Mouse (Mus musculus): ENCODE data around the gene Cda. TPM values are rescaled to one million over a fixed set of nuclear protein-coding genes. Genes with fewer than 3 reads are reported as not detected.

Cda gene
- total and polyA plus RNA-seq, 2 experiments from 2014 or later, result 2.7 to 7.6 TPM

GRCm38 (mm10) chr4:138301271-138301780 is 66.5 kb downstream of the Cda start:
- Histone ChIP-seq H3K9me3 (replicated peaks; ENCODE audit: control insufficient read depth, low read length) (no peaks in the 10 kb centered on the region), H3K9ac (replicated peaks; ENCODE audit: low read depth, low read length) (no peak overlapping the region), H3K27ac (ENCODE audit: low read depth) (no peak overlapping the region), H3K4me2 (ENCODE audit: low read depth, low read length) (no peak overlapping the region), H3K36me3 (replicated peaks; ENCODE audit: control insufficient read depth, insufficient read depth, low read length) (no peaks in the 10 kb centered on the region), H3K4me1 (ENCODE audit: control insufficient read depth, insufficient read depth) (peaks cover 15% of the 10 kb centered on the region), H3K4me3 (ENCODE audit: low read depth, low read length) (no peak overlapping the region), H3K27me3 (ENCODE audit: control insufficient read depth, insufficient read depth, low read length) (no peaks in the 10 kb centered on the region)
- 71% methylated on average over 10 of the region's 10 CpGs for WGBS
- ATAC-seq (ENCODE audit: insufficient read depth, low read depth) (no peak), DNase-seq (ENCODE audit: low spot score) (no peak)
- no peak for TF ChIP-seq CTCF (IDR thresholded peaks at IDR 0.05; ENCODE audit: low read depth)
- no peak for TF ChIP-seq EP300 (IDR thresholded peaks at IDR 0.05; ENCODE audit: low read depth)

GRCm38 (mm10) chr4:138293949-138294550 is 73.7 kb downstream of the Cda start:
- no peak for TF ChIP-seq EP300 (IDR thresholded peaks at IDR 0.05; ENCODE audit: low read depth)
- TF ChIP-seq CTCF (IDR thresholded peaks at IDR 0.05; ENCODE audit: low read depth), result no peak
- Histone ChIP-seq H3K4me2 (ENCODE audit: low read depth, low read length) (no peak overlapping the region), H3K36me3 (replicated peaks; ENCODE audit: control insufficient read depth, insufficient read depth, low read length) (no peaks in the 10 kb centered on the region), H3K4me3 (ENCODE audit: low read depth, low read length) (no peak overlapping the region), H3K9ac (replicated peaks; ENCODE audit: low read depth, low read length) (no peak overlapping the region), H3K4me1 (ENCODE audit: control insufficient read depth, insufficient read depth) (no peaks in the 10 kb centered on the region), H3K9me3 (replicated peaks; ENCODE audit: control insufficient read depth, low read length) (no peaks in the 10 kb centered on the region), H3K27me3 (ENCODE audit: control insufficient read depth, insufficient read depth, low read length) (no peaks in the 10 kb centered on the region), H3K27ac (ENCODE audit: low read depth) (no peak overlapping the region)
- DNase-seq (ENCODE audit: low spot score) (no peak), ATAC-seq (ENCODE audit: insufficient read depth, low read depth) (no peak)
- 67% methylated on average over 11 of the region's 14 CpGs for WGBS

DNA sequence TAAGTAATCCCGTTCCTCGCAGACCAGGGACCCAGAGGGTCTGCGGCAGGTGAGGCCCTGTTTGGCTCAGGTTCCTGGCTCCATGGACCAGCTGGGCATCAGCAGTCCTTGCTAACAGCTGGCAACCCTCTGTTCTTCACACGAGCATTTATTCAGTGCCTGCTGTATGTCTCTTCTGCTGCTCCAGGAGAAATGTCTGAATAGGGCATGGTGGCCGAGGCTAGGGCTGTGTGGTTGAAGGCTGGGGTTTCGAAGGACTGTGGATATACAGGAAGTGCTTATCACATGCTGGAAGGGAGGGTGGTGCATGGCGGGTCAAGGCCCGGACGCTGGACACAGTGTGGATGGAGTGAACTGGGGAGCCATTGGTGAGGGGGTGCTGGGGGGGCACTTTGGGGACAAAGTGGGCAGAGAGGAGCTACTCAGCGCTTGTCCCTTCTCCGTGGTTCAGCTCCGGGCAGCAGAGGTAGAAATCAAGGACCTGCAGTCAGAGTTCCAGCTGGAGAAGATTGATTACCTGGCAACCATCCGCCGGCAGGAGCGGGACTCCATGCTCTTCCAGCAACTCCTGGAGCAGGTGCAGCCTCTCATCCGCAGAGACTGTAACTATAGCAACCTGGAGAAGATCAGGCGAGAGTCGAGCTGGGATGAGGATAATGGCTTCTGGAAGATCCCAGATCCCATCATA is 74.4 kb downstream of the Cda start:
- H3K27ac ChIP-seq (ENCODE audit: low read depth), result no peak overlapping the region
- ATAC-seq (ENCODE audit: insufficient read depth, low read depth) (no peak), DNase-seq (ENCODE audit: low spot score) (no peak)

GRCm38 (mm10) chr4:138292028-138292427 is 75.8 kb downstream of the Cda start:
- 78% methylated on average over 13 of the region's 13 CpGs for WGBS
- TF ChIP-seq EP300 (IDR thresholded peaks at IDR 0.05; ENCODE audit: low read depth), result no peak
- TF ChIP-seq CTCF (IDR thresholded peaks at IDR 0.05; ENCODE audit: low read depth), result no peak
- Histone ChIP-seq H3K4me1 (ENCODE audit: control insufficient read depth, insufficient read depth) (no peaks in the 10 kb centered on the region), H3K4me3 (ENCODE audit: low read depth, low read length) (no peak overlapping the region), H3K9me3 (replicated peaks; ENCODE audit: control insufficient read depth, low read length) (no peaks in the 10 kb centered on the region), H3K27me3 (ENCODE audit: control insufficient read depth, insufficient read depth, low read length) (no peaks in the 10 kb centered on the region), H3K36me3 (replicated peaks; ENCODE audit: control insufficient read depth, insufficient read depth, low read length) (no peaks in the 10 kb centered on the region), H3K27ac (ENCODE audit: low read depth) (no peak overlapping the region), H3K4me2 (ENCODE audit: low read depth, low read length) (no peak overlapping the region), H3K9ac (replicated peaks; ENCODE audit: low read depth, low read length) (no peak overlapping the region)
- DNase-seq (ENCODE audit: low spot score) (no peak), ATAC-seq (ENCODE audit: insufficient read depth, low read depth) (no peak)

More for the DNA sequence above, 74.4 kb downstream of the Cda start:
- no peaks in the 10 kb centered on the region for H3K9me3 ChIP-seq (replicated peaks; ENCODE audit: control insufficient read depth, low read length)
- no peaks in the 10 kb centered on the region for H3K4me1 ChIP-seq (ENCODE audit: control insufficient read depth, insufficient read depth)
- no peaks in the 10 kb centered on the region for H3K27me3 ChIP-seq (ENCODE audit: control insufficient read depth, insufficient read depth, low read length)
- no peaks in the 10 kb centered on the region for H3K36me3 ChIP-seq (replicated peaks; ENCODE audit: control insufficient read depth, insufficient read depth, low read length)
- H3K4me2 ChIP-seq (ENCODE audit: low read depth, low read length), result no peak overlapping the region
- no peak overlapping the region for H3K4me3 ChIP-seq (ENCODE audit: low read depth, low read length)
- H3K9ac ChIP-seq (replicated peaks; ENCODE audit: low read depth, low read length), result no peak overlapping the region
- WGBS, result 74% methylated on average over 18 of the region's 18 CpGs
- TF ChIP-seq EP300 (IDR thresholded peaks at IDR 0.05; ENCODE audit: low read depth), result no peak
- TF ChIP-seq CTCF (IDR thresholded peaks at IDR 0.05; ENCODE audit: low read depth), result no peak

DNA sequence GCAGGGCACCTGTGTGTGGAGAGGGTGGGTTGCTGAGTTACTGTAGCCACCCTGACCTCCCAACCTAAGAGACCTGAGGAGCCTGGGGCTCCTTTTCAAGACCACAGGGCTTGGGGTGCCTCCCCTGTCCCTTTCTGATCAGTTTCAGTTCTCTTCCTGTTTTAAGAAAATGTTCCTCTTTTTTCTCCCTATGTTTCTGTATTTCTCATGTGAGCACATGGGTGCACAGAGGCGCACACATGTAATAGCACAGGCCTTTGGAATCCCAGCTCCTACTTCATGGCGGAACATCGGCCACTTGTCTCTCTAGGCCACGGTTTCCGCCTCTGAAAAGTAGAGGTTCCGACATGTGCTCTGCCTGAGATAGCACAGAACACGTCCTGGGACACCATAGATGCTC is 79.1 kb downstream of the Cda start:
- no peak for ATAC-seq (ENCODE audit: insufficient read depth, low read depth)
- no peak overlapping the region for H3K4me2 ChIP-seq (ENCODE audit: low read depth, low read length)

More for the DNA sequence above, 79.1 kb downstream of the Cda start:
- no peak overlapping the region for H3K4me3 ChIP-seq (ENCODE audit: low read depth, low read length)
- no peak for DNase-seq (ENCODE audit: low spot score)
- H3K27me3 ChIP-seq (ENCODE audit: control insufficient read depth, insufficient read depth, low read length), result no peaks in the 10 kb centered on the region
- H3K9ac ChIP-seq (replicated peaks; ENCODE audit: low read depth, low read length), result no peak overlapping the region
- H3K27ac ChIP-seq (ENCODE audit: low read depth), result no peak overlapping the region
- H3K9me3 ChIP-seq (replicated peaks; ENCODE audit: control insufficient read depth, low read length), result no peaks in the 10 kb centered on the region
- no peaks in the 10 kb centered on the region for H3K4me1 ChIP-seq (ENCODE audit: control insufficient read depth, insufficient read depth)
- WGBS, result 77% methylated on average over 7 of the region's 7 CpGs
- no peak for TF ChIP-seq EP300 (IDR thresholded peaks at IDR 0.05; ENCODE audit: low read depth)
- no peak for TF ChIP-seq CTCF (IDR thresholded peaks at IDR 0.05; ENCODE audit: low read depth)
- no peaks in the 10 kb centered on the region for H3K36me3 ChIP-seq (replicated peaks; ENCODE audit: control insufficient read depth, insufficient read depth, low read length)

Small RNA genes lying within 50 kb of the gene (microRNA-seq; reads per million reads assigned to microRNA genes)
- gene Gm27646 (not detected), gene Mir7019 (3.0 reads per million, percentile 15 among the genes with 10 or more reads in this experiment)

Other genes starting within 250 kb of the Cda start
- 62.4 and 97.0 TPM in 2 replicates for gene Hp1bp3, start 151.7 kb downstream of the Cda start, total RNA-seq (2014; rRNA removed; ENCODE audit: low replicate concordance)
- gene Hp1bp3, start 151.7 kb downstream of the Cda start, polyA plus RNA-seq (2015; fragmentation: Nextera tagmentation; extraction: Ambion mirVana), result 78.1 and 80.9 TPM in 2 replicates
- 1.4 TPM in 1 of 2 replicates, not detected in the other for gene Sh2d5, start 117.6 kb downstream of the Cda start, total RNA-seq (2014; rRNA removed; ENCODE audit: low replicate concordance)
- 0.07 and 0.18 TPM in 2 replicates for gene Sh2d5, start 117.6 kb downstream of the Cda start, polyA plus RNA-seq (2015; fragmentation: Nextera tagmentation; extraction: Ambion mirVana)
- 0.08 and 0.11 TPM in 2 replicates for gene Kif17, start 117.6 kb downstream of the Cda start, total RNA-seq (2014; rRNA removed; ENCODE audit: low replicate concordance)
- 0.11 and 0.14 TPM in 2 replicates for gene Kif17, start 117.6 kb downstream of the Cda start, polyA plus RNA-seq (2015; fragmentation: Nextera tagmentation; extraction: Ambion mirVana)
- gene Ddost, start 63.3 kb downstream of the Cda start, total RNA-seq (2014; rRNA removed; ENCODE audit: low replicate concordance), result 163 and 216 TPM in 2 replicates
- 146 and 150 TPM in 2 replicates for gene Ddost, start 63.3 kb downstream of the Cda start, polyA plus RNA-seq (2015; fragmentation: Nextera tagmentation; extraction: Ambion mirVana)
- gene Pink1, start 41.7 kb downstream of the Cda start, total RNA-seq (2014; rRNA removed; ENCODE audit: low replicate concordance), result 302 and 330 TPM in 2 replicates
- gene Pink1, start 41.7 kb downstream of the Cda start, polyA plus RNA-seq (2015; fragmentation: Nextera tagmentation; extraction: Ambion mirVana), result 152 and 159 TPM in 2 replicates
- not detected in 2 replicates for gene Fam43b, start 28.5 kb upstream of the Cda start, total RNA-seq (2014; rRNA removed; ENCODE audit: low replicate concordance)
- gene Fam43b, start 28.5 kb upstream of the Cda start, polyA plus RNA-seq (2015; fragmentation: Nextera tagmentation; extraction: Ambion mirVana), result not detected in 2 replicates
- 40.6 and 43.0 TPM in 2 replicates for gene Mul1, start 66.7 kb upstream of the Cda start, total RNA-seq (2014; rRNA removed; ENCODE audit: low replicate concordance)
- gene Mul1, start 66.7 kb upstream of the Cda start, polyA plus RNA-seq (2015; fragmentation: Nextera tagmentation; extraction: Ambion mirVana), result 28.9 and 30.0 TPM in 2 replicates
- 0.15 and 5.1 TPM in 2 replicates for gene Camk2n1, start 86.3 kb upstream of the Cda start, total RNA-seq (2014; rRNA removed; ENCODE audit: low replicate concordance)
- 1.6 and 1.8 TPM in 2 replicates for gene Camk2n1, start 86.3 kb upstream of the Cda start, polyA plus RNA-seq (2015; fragmentation: Nextera tagmentation; extraction: Ambion mirVana)